Mouse (Mus musculus): Measurements from ENCODE around the gene Btn2a2.
A peak's percentile ranks its signal among the peaks of the same experiment; 100 is the strongest.

Btn2a2 gene

DNA sequence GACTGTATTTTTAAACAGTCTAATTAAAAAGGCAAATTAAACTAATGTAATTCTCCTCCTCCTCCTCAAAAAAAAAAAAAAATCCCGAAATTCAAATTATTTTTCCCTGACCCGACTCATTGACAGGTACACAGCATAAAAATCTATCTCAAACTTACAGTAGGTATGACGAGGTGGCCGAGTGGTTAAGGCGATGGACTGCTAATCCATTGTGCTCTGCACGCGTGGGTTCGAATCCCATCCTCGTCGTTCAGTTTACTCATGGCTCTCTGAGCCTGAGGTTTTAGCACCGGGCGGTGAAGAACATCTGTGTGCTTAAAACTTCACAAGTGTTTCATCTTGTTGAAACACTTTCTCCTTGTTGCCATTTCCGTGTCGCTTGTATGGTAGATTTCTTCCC is 33.0 kb upstream of the Btn2a2 start:
- DNase-seq (ENCODE audit: low spot score in 2 of 2): peak; percentile 61 to 72

DNA sequence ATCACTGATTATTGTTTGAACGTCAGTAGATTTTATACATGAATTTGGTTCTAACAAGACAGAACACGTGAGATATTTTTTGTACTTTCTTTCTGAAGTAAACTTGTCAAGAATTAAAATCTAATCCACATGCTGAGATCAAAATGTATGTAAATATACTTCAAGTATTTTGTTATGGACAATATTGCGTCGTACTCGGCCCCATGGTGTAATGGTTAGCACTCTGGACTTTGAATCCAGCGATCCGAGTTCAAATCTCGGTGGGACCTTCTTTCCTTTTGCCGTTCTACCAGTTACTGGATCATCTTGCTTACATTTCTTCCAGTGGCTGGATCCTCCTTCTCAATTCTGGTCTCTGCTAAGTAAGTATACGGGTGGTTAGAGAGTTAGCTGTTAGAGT is 30.8 kb upstream of the Btn2a2 start:
- peak; percentile 64 to 72 for DNase-seq (ENCODE audit: low spot score in 2 of 2)

DNA sequence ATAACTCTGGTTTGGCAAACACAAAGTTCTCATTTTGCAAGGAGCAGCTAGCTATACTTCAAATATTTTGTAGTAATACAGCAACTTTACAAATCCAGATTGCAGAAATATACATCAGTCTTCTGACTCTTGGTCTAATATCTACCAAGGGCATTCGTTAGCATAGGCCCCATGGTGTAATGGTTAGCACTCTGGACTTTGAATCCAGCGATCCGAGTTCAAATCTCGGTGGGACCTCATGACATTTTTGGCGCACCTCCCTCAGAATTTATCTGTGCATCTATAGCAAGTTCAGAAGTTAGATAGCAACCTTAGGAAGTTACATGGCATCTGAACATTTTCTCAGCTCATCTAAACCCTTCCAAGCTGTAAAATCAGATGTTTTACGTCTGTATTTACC is 30.2 kb upstream of the Btn2a2 start:
- DNase-seq (ENCODE audit: low spot score in 2 of 2): peak; percentile 60 to 73

DNA sequence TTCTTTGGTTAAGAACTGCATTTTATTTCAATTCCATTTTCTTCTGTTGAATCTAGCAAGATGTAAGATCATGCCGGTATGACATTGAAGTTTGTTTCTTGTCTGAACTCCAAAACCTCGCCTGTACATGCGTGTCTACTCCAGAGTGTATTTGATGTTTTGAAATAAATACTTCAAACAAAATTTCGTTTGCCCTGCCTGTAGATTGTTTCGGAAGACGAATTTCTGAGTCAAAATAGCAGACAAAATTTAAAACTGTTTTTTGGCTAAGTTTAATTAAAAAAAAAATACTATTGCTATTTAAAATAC is 29.6 kb upstream of the Btn2a2 start:
- no peak for DNase-seq (ENCODE audit: low spot score in 2 of 2)

DNA sequence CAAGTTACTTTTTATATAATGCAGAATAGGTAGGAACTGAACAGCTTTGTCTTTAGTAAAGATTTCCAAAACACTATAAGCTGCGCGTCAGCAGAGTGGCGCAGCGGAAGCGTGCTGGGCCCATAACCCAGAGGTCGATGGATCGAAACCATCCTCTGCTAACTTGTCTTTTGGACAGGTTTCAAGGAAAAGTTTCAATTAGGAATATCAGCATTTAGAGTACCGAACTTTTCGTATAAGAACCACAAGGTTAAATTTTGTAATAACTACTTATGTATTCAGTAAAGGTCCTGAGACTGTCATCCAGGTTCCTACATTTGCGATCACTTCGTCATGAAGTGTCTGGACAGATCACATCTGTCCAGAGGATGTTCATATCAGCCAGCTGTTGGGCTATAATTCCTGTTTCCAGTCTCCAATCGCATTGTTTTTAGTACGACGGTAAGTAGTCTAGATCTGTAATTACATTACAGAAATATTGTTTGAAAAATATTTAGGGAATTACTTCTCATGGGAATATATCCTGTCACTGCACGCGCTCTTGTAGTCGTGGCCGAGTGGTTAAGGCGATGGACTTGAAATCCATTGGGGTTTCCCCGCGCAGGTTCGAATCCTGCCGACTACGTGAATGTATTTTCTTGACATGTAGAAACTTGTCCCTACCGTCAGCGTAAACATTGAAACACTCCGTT is 29.1 kb upstream of the Btn2a2 start:
- peak; percentile 75 to 89 for DNase-seq (ENCODE audit: low spot score in 2 of 2)

DNA sequence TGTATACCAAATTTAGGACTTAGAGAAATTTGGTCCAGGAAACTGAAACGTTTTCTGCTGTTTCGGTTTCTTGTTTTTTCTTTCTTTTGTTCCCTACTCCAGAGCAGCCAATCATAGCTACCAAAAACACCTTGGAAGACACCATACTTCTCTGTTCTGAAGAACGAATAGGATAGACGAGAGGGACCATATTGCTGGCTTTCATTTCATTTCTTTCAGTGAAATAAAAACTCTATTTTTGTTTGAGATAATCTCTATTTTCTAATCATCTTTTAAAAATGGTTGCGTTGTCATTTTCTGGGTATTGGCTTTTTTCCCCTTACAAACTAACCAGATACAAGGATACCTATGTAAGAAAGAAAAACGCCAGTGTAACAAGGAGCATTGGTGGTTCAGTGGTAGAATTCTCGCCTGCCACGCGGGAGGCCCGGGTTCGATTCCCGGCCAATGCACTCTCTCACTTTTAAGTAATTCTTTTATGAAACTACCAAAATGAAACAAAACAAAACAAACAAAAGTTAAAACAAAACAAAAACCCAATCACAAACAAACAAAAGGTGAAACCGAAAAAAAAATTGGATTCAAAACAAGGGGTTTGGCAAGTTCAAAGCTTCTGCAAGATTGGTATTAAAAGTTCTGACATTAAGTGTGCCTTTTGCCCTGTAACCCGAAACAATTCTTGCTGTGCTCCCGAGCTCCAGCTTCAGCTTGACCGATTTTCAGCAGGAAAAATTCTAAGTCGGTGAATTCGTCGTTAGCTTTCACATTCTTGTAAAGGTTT is 28.4 kb upstream of the Btn2a2 start:
- peak; percentile 48 to 75 for DNase-seq (ENCODE audit: low spot score in 2 of 2)

DNA sequence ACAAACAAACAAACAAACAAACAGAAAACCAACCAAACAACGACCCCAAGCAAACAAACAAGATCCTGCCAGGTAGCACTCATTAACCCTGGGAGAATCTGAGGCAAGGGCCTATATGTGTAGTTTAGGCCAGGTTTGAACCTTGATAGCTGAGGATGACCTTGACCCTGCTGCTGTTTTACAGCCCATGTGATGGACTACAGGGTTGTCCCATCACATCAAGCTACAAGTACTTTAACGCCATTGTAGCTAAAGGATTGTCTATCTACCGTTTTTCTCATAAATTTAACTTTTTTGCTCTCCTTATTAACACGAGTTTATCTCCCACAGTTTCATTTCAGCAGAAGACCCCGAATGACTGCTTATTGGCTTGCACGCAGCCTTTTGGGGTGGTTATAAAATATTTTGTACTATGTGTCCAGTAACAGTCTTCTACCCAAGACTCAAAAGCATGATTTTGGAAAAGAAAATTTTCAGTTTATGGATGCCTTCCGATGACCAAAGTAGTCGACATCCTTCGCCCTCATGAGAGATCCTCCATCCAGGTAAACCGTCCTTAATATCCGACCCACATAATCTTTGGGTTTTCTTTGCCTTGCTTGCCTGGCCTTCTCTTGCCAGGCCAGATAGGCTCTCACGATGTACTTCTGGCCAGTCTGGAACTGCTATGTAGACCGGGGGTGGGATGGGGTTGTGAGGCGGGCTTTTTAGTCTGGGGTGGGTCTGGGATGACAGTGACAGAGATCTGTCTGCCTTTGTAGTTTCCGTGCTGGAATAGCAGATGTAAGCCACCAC is 27.4 kb upstream of the Btn2a2 start:
- DNase-seq (ENCODE audit: low spot score in 2 of 2): no peak

DNA sequence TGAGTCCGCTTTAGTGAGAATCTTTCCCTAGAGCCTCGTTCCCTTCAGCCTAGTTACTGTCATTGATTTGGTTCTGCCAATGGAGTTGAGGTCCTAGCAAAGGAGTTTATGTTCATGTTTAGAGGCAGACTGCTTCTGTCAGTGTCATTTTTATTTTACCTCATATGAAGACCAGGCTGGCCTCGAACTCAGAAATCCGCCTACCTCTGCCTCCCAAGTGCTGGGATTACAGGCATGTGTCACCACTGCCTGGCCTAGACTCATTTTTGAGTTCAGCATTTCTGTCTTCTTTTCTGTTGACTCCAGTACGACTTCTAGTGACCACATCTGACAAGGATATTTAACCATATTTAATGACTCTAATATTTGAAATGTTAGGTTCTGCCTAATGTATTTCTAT is 26.6 kb upstream of the Btn2a2 start:
- no peak for DNase-seq (ENCODE audit: low spot score in 2 of 2)

DNA sequence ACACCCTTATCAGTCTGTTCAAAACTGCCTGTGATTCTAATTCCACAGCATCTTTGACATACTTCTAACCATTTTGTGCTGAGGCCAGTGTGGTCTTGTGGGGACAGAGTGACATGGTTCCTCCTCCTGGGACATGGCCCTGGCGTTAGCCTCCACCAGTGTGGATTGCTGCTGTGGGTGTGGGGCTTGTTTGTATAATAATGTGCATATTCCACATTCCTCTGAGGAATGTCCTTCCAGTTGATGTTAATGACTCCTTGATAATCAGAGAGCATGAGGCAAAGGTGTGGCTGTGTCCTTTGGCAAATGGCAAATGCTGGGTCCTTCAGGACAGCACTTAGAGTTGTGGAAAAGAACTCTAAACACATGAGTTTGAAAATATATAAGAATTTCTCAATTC is 24.9 kb upstream of the Btn2a2 start:
- no peak for DNase-seq (ENCODE audit: low spot score in 2 of 2)

DNA sequence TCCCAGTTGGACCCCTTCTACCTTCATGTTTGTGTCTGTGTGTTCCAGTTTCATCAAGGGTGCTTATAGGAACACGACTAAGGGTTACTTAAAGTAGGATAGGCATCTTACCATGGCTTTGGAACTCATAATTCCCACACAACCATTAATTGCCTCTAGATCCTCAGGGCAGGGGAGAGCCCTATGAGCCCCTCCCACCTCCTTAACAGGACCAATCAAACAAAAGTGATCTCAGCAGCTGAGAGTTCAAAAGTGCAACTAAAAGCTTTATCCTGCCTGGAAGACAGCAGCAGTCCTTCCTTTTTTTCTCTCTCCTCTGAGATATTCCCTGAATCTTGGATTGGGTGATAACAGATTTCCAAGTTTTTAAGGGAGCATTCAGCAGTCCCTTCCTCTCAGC is 21.5 kb upstream of the Btn2a2 start:
- DNase-seq (ENCODE audit: low spot score in 2 of 2): no peak

DNA sequence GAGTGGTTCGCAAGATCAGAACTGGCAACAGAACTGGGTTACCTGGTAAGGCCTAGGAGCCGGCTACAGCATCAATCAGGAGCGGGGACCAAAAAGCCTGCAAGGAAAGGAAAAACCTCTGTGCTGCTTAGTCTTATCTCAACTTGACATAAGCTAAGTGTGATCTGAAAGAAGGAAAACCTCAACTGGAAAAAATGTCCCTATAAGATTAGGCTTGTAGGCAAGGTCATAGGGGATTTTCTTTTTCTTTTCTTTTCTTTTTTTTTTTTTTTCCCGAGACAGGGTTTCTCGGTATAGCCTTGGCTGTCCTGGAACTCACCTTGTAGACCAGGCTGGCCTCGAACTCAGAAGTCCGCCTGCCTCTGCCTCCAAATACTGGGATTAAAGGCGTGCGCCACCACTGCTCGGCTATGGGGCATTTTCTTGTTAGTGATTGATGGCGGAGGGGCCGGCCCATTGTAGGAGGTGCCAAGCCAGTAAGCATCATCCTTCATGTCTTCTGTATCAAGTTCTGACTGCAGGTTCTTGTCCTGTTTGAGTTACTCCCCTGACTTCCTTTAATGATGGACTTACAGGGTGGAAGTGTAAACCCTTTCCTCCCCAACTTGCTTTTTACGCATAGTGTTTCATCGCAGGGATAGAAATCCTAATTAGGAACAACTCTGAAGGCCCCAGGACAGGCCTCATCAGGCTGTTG is 18.3 kb upstream of the Btn2a2 start:
- no peak for DNase-seq (ENCODE audit: low spot score in 2 of 2)

DNA sequence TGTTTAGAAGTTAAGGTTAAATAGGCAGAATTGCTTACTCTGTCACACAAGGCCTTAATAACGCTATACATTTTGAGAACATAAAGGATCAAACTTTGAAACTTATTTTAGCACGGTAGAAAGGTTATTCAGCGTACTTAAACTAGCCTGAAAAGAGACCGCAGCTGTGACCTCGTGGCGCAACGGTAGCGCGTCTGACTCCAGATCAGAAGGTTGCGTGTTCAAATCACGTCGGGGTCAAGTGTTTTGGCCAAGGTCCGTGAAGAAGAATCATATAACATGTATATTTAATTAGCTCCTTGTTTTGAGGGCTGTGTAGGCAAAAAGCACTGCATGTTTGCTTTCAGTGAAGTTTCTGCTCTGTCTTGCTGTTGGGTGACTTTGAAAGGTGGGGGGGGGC is 17.7 kb upstream of the Btn2a2 start:
- DNase-seq (ENCODE audit: low spot score in 2 of 2): peak in 1 of 2 experiments; percentile 61

DNA sequence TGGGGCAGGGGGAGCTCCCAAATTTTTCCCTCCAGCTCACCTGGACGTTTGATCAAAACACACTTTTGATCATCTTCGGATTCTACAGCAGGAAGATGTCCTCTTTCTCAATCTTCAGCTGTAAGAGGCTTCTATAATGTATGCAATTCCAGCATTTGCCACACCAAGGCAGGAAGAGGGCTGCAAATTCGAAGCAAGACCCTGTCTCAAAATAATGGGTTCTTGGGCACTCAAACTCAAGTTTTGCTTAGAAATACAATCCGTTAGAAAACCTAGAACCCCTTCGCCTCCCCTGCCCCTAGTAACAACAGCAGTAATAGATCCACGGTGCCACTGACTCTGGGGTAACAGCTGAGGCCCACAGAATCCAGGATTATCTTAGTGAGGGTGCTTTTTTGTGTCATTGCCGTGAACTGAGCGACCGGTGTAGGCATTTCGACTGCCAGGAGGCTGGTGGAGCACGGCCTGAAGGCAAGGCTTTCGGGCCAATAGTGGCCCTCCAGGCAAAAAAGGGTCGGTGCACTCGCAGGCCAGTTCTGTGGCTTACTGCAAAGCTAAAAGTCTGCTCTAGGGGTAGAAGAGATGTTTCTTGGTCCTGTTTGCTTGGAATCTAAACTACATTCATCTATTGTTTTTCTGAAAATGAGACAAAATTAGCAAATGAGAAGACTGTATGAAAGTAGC is 17.1 kb upstream of the Btn2a2 start:
- no peak for DNase-seq (ENCODE audit: low spot score in 2 of 2)

DNA sequence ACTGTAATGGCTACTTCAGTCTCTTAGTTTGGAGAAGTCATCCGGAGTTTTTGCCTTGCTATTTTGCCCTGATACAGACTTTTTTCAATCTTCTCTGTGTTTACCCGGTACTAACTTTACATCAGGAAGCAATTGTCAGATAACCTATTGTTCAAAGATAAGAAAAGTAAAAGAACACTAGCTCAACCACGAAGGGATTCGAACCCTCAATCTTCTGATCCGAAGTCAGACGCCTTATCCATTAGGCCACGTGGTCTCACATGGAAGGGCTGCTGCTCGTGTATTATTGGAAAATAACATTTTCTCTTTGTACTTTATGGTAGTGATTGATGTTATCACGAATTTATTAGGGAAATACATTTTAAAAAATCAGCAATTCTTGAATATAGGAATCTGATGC is 15.1 kb upstream of the Btn2a2 start:
- no peak for DNase-seq (ENCODE audit: low spot score in 2 of 2)

DNA sequence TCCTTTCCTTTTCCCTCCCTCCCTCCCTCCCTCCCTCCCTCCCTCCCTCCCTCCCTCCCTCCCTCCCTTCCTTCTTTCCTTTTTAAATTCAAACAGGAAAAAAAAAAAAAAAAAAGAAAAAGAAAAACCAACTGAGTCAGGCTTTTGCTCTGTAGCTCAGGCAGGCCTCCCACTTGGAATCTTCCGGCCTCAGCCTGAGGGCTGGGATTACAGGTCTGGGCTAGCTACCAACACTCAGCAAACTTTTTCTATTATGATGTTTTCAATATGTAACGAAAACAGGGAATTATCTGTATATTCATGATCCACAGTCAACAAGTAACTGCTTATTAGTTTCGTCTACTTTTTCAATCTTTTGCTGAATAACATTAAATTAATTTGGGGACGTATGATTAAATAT is 14.3 kb upstream of the Btn2a2 start:
- DNase-seq (ENCODE audit: low spot score in 2 of 2): no peak

DNA sequence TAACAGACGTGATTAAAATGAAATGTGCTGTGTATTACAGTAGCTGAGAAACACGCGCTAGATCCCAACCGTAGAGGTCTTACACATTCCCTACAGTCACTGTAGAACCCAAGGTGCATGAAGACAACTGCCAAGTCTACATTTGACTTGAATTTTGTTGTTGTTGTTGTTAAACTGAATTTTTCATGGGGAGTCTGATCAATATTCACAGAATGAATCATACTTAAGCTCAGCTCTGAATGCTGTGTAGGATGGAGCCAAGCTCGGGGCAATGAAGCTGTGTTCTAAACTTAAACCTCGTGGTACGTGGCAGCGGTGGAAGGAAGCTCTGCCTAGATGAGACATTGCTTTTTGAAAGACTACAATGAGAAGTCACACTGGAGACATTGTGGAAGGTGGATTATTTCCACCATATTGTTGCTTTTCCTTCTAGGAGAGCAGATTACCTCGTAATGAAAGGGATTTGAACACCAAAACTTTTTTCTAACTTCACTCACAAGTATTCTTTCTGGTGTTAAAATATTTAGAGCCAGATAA is 13.4 kb upstream of the Btn2a2 start:
- no peak for DNase-seq (ENCODE audit: low spot score in 2 of 2)

DNA sequence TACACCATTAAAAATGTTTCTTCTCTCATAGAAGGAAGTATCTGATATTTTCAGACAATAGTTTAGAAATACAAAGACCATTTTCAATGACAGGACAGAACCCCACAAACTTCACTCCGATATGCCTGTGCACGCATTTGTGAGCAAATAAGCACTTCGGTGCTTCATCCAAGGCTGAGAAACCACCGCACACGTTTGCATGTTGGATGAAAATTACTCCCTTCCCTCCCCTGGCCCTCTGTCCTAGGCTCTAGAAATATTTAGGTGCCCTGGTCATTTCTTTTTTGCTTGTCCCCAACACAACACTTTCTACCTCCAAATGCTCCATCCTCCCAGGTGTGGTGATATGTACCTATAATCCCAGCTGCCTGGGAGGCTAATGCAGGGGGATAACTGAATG is 12.9 kb upstream of the Btn2a2 start:
- DNase-seq (ENCODE audit: low spot score in 2 of 2): no peak

DNA sequence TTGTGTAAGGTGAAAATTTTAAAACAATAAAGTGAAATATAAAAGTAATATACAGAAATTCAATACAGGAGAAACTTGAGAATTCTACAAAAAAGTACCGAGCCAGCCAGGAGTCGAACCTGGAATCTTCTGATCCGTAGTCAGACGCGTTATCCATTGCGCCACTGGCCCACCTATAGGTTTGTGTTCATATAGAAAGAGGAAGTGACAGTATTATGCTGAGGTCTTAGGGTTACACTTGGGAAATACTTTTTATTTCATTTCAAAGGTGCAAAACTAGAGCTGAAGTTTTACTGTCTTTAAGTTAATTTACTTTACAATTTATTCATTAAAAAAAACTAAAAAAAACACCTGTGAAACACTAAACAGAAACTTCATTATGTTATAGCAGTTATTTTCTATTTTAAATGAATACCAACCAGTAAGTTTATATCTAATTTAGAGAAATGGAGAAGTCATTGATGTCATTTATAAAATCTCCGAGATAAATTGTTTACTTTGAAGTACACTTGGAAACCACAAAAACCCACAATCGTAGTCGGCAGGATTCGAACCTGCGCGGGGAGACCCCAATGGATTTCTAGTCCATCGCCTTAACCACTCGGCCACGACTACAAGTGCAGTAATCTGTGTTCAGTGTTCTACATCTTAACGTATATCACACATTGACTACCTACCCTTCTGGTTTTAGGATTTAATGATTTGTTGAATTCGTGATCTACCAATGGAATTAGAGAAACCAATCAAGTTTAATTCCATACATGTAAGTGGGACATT is 12.0 kb upstream of the Btn2a2 start:
- DNase-seq (ENCODE audit: low spot score in 2 of 2): no peak

DNA sequence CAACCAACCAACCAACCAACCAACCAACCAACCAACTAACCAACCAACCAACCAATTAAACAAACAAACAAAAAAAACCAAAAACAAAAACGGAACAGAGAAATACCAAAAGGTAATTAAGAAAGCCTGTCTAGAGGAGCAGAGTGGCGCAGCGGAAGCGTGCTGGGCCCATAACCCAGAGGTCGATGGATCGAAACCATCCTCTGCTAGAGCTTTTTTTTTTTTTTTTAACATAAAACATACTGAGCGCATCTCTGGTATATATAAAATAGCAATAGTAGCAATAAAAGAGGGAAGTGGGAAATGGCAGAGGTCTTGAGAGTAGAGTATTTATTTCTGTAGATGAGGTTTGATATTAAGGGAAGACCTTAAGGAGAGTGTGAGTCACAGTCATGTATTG is 11.3 kb upstream of the Btn2a2 start:
- no peak for DNase-seq (ENCODE audit: low spot score in 2 of 2)

DNA sequence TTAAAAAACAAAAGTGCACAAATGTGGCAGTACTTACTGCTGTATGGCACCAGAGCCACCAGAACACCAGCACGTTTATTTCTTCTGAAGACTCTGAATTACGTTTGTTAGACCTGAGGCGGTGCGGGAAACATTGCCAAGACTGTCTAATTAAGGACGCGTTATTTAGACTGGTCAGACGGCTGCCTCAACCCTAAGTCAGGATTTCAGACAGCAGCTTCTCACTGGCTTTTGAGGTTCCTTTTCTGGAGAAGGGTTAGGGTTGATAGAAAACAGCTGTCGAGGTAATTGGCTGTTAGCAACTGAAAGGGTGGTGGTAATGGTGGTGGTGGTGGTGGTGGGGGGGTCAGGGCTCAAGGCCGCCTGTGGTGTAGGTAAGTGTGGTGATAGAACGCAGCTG is 10.0 kb upstream of the Btn2a2 start:
- no peak for DNase-seq (ENCODE audit: low spot score in 2 of 2)
